8 mouse cellular contexts compared by ENCODE assay signal in the genomic region with DNA sequence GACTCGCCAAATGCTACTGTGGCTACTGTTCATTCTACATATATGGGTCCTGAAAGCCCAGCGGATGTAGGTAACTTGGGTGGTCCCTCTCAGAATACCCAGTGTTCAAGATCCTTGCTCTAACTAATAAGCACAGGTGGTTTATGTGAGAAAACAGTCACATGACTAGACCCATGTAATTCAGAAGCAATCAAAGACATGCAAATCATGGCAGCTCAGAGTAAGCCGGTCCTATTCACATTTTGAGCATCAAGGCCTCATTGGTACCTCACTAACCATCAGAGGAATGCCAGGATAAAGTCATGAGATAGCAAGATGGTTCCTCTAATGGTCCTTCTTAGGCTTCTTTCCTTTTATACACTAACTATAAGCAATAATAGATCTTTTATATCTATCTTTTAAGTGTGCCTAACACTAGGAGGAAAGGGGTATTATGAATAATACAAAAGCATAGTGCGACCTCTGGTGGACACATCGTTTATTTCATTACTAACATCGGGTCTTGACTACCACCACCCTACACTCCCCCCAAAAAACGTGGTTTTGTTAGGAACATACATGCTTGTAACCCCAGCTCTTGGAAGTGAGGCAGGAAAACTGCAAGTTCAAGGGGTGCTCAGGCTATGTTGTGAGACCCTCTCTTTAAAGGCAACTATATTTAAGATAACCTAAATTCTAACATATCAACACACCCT. TPM values are rescaled to one million over a fixed set of nuclear protein-coding genes. Genes with fewer than 3 reads are reported as not detected.
DNase-seq lines count a peak whose midpoint lies in the region; ATAC-seq and TF ChIP-seq lines count a peak whose summit lies in the region.

No protein-coding gene starts in this region.

- no peaks in the 10 kb centered on the region for H3K9me3 ChIP-seq in E14TG2a.4 (ENCODE audit: low read length)

- no peak for TF ChIP-seq POLR2A in spleen, adult 2 months (IDR thresholded peaks at IDR 0.05; ENCODE audit: low read depth, low read length)

- peak; percentile 18 for DNase-seq in cerebellum, adult 11 months
- peak; percentile 9 to 51 for DNase-seq in cerebellum, postnatal 36 days
- peak; percentile 44 to 75 for DNase-seq in heart, postnatal 14 days
- DNase-seq in left cerebral cortex, adult 2 months (ENCODE audit: extremely low spot score in 1 of 2, low spot score in 2 of 2): peak; percentile 28 to 30
- DNase-seq in spleen, adult 2 months (ENCODE audit: low read depth in 1 of 2, low spot score in 2 of 2): peak; percentile 46 to 54

- no peaks in the 10 kb centered on the region for H3K36me3 ChIP-seq in E14TG2a.4 (ENCODE audit: insufficient read depth, low read length)
- H3K36me3 ChIP-seq in spleen, adult 2 months (ENCODE audit: control insufficient read depth, insufficient read depth, low read length): peaks cover 1% of the 10 kb centered on the region; the same call in 1 of the 2 replicates

- peaks cover 34% of the 10 kb centered on the region for H3K4me1 ChIP-seq in E14TG2a.4 (replicated peaks; ENCODE audit: low read depth, low read length)
- H3K4me1 ChIP-seq in spleen, adult 2 months (ENCODE audit: control insufficient read depth, insufficient read depth, insufficient read length): peaks cover 2% of the 10 kb centered on the region; the same call in 1 of the 2 replicates

- peak; percentile 33 for TF ChIP-seq CTCF in E14TG2a.4 (conservative IDR thresholded peaks at IDR 0.05; ENCODE audit: low read length)
- peak; percentile 69 for TF ChIP-seq CTCF in left cerebral cortex, adult 2 months (IDR thresholded peaks at IDR 0.05)
- TF ChIP-seq CTCF in spleen, adult 2 months (IDR thresholded peaks at IDR 0.05; ENCODE audit: extremely low read depth, insufficient read depth, insufficient read length, insufficient replicate concordance): no peak

- H3K27ac ChIP-seq in left cerebral cortex, adult 2 months: no peak overlapping the region
- H3K27ac ChIP-seq in spleen, adult 2 months (ENCODE audit: insufficient read depth, low read length): no peak overlapping the region

- intact Hi-C loops in heart, postnatal 14 days (cut with DNase I): loop anchor here (2.0 to 5.0 kb wide), 4 partner anchors 53 to 273 kb away; no protein-coding TSS in a partner anchor
- intact Hi-C loops in left cerebral cortex, adult 2 months (cut with DNase I): loop anchor here (2.0 to 5.0 kb wide), 2 partner anchors 203 to 273 kb away; no protein-coding TSS in a partner anchor

- no peak for ATAC-seq in cerebellum, adult (ENCODE audit: insufficient number of reproducible peaks, low FRiP score, low TSS enrichment)
- peak; percentile 33; the same call in 1 of the 2 replicates for ATAC-seq in megakaryocyte, adult 5-6 weeks (ENCODE audit: poor library complexity, severe bottlenecking)

- 39% methylated on average over 7 of the region's 7 CpGs for WGBS in spleen, adult 2 months

- H3K4me3 ChIP-seq in E14TG2a.4 (replicated peaks; ENCODE audit: low read length): no peak overlapping the region
- no peak overlapping the region for H3K4me3 ChIP-seq in left cerebral cortex, adult 2 months
- no peak overlapping the region for H3K4me3 ChIP-seq in spleen, adult 2 months (ENCODE audit: extremely low read depth, insufficient read depth, insufficient read length)

- H3K27me3 ChIP-seq in E14TG2a.4 (ENCODE audit: insufficient read depth, low read length): no peaks in the 10 kb centered on the region
- H3K27me3 ChIP-seq in spleen, adult 2 months (ENCODE audit: control insufficient read depth, insufficient read depth, low read length): no peaks in the 10 kb centered on the region

RNA-seq across cellular contexts. Expression of a gene that starts 2.0 kb away (rescaled TPM):
- 1 to 10 TPM; 2.4 to 2.6 TPM for total RNA-seq in heart, postnatal 14 days (2021)
- 10 to 100 TPM in 1 of 2 experiments, 1 to 10 TPM in 1; 9.1 to 10.2 TPM for total RNA-seq in left cerebral cortex, adult 2 months (2021)
- total RNA-seq in megakaryocyte, adult 5-6 weeks (2015): 8.1 and 8.7 TPM in 2 replicates
- total RNA-seq in megakaryocyte, adult 5-6 weeks (2017): 14.6 and 17.0 TPM in 2 replicates
- 2.4 and 2.8 TPM in 2 replicates for polyA plus RNA-seq in spleen, adult 2 months (2012; rRNA removed)
